Mouse (Mus musculus): Measurements from ENCODE around the gene Ccdc88b. TPM values are rescaled to one million over a fixed set of nuclear protein-coding genes. Genes with fewer than 3 reads are reported as not detected.

Ccdc88b gene
- polyA plus RNA-seq, 1 experiment from 2014 or later: 0.51 TPM

DNA sequence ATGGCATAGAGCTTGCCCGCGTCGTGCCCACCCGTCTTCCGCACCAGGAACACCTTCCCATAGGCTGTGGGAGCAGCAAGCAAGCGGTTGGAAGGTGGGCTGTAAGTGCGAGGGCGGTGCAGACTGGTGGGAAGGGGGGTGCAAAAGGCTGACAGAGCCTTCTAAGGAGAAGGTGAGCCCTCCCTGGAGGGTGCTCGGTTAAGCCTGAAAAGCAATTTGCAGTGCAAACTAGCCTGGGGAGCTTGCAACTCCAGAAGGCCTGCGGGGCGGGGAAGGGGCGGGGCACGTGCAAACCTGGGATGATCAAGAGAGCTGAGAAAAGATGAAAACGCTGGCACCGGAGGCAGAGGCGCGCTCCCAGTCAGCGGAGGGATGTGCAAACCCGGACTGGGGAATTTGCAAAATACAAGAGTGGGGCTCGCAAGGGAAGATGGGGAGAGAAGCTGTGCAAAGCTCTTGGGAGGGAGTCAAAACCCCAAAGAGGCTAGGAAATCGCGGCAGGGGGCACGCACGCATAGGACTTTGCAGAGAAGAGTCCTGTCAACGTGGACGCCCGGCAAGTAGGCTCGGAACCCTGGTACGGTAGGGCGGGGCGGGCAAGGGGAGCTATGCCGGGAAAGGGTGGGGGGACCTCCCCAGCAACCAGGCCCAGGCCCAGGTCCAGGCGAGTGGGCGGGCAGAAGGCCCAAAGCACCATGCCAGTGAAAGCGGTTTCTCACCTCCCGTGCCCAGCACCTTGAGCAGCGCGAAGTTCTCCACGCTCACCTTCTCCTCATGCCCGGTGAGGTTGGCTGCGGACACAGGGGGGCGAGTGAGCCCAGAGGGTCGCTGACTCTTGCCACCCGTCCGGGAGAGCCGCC, 18.2 kb downstream of the Ccdc88b start:
- Histone ChIP-seq H3K9me3 (no peaks in the 10 kb centered on the region), H3K27me3 (peaks cover 87% of the 10 kb centered on the region), H3K4me3 (replicated peaks) (peak overlapping the region; percentile 52), H3K27ac (no peak overlapping the region), H3K4me2 (replicated peaks) (peak overlapping the region; percentile 95), H3K36me3 (no peaks in the 10 kb centered on the region), H3K4me1 (replicated peaks) (peaks cover 21% of the 10 kb centered on the region), H3K9ac (replicated peaks) (peak overlapping the region; percentile 73)
- ATAC-seq: peak; percentile 47
- 1% methylated on average over 46 of the region's 46 CpGs for WGBS

DNA sequence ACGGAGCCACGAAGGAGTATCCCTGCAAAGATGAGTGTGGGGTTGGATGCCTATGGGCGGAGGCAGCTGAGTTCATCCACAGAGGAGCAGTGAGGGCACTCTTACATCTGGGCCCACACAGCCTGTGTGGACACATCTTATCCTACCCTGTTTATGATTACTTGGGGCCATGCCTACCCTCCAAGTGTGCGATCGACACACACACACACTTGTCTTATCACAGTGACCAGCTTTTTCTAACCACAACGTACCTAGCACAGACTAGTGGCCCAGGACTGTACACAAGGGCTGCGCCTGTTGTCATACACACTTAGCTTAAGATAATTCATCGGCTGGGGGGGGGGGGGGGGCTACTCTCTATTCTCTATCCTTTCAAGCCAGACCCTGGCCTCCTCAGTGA, 25.6 kb downstream of the Ccdc88b start:
- peaks cover 26% of the 10 kb centered on the region for H3K4me1 ChIP-seq (replicated peaks)
- no peak overlapping the region for H3K9ac ChIP-seq (replicated peaks)
- no peak overlapping the region for H3K27ac ChIP-seq
- H3K4me3 ChIP-seq (replicated peaks): no peak overlapping the region
- no peaks in the 10 kb centered on the region for H3K36me3 ChIP-seq
- no peak for ATAC-seq
- peaks cover 68% of the 10 kb centered on the region for H3K27me3 ChIP-seq
- 86% methylated on average over 8 of the region's 8 CpGs for WGBS
- H3K9me3 ChIP-seq: no peaks in the 10 kb centered on the region
- H3K4me2 ChIP-seq (replicated peaks): no peak overlapping the region

DNA sequence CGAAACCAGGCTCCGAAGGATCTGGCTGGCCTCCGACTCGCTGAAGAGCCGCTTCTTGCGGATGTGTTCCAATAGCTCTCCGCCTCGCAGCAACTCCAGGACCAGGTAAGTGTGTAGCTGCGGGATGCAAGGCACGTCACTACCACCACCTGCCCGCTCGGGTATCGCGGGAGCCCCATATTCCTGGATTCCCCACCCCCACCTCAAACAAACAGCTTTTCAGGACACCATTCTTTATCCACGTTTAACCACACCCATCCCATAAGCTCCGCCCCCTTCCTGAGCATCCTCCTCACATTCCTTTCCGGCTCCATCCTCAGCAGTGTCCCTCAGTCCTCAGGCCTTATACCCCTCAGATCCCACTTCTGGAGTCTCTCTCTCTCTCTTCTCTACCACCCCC, 26.7 kb downstream of the Ccdc88b start:
- ATAC-seq: peak; percentile 43
- Histone ChIP-seq H3K4me3 (replicated peaks) (peak overlapping the region; percentile 41), H3K4me2 (replicated peaks) (peak overlapping the region; percentile 59), H3K9ac (replicated peaks) (peak overlapping the region; percentile 60), H3K4me1 (replicated peaks) (peaks cover 26% of the 10 kb centered on the region), H3K27me3 (peaks cover 59% of the 10 kb centered on the region), H3K27ac (no peak overlapping the region), H3K36me3 (no peaks in the 10 kb centered on the region), H3K9me3 (no peaks in the 10 kb centered on the region)
- WGBS: 3% methylated on average over 17 of the region's 17 CpGs

DNA sequence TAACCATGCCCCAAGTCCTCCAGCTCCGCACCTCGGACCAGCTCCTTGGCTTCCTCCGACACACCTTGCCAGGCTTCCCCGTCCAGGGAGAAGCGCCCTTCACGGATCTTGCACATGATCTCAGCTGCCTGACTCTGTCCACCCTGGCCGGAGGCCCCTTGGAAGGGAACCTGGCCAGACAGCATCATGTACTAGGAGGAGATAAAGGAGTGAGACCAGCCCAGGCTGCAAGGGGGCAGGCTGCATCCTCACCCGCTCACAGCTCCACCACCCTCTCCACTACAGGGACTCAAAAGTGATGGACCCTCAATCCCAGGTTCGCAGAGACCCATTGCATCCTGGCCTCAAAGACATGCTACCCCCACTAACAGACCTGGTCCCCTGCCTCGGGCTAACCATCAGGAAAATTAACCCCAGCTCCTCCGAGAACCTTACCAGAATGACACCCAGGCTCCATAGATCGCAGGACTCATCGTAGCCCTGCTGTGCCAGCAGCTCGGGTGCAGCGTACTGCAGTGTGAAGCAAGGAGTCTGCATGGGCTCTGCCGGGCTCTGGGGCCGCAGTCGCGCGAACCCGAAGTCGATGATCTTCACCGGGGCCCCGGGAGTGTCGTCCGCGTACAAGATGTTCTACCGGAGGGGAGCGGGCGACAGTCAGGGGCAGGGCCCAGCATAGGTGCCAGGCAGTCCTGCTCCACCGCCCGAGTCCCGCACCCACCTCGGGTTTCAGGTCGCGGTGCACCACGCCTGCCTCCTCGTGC, 27.3 kb downstream of the Ccdc88b start:
- Histone ChIP-seq H3K9ac (replicated peaks) (peak overlapping the region; percentile 60), H3K36me3 (no peaks in the 10 kb centered on the region), H3K27ac (no peak overlapping the region), H3K4me1 (replicated peaks) (peaks cover 26% of the 10 kb centered on the region), H3K27me3 (peaks cover 57% of the 10 kb centered on the region), H3K4me3 (replicated peaks) (peak overlapping the region; percentile 41), H3K9me3 (no peaks in the 10 kb centered on the region), H3K4me2 (replicated peaks) (peak overlapping the region; percentile 59)
- peak; percentile 24; the same call in 1 of the 2 replicates for ATAC-seq
- WGBS: 3% methylated on average over 38 of the region's 38 CpGs

DNA sequence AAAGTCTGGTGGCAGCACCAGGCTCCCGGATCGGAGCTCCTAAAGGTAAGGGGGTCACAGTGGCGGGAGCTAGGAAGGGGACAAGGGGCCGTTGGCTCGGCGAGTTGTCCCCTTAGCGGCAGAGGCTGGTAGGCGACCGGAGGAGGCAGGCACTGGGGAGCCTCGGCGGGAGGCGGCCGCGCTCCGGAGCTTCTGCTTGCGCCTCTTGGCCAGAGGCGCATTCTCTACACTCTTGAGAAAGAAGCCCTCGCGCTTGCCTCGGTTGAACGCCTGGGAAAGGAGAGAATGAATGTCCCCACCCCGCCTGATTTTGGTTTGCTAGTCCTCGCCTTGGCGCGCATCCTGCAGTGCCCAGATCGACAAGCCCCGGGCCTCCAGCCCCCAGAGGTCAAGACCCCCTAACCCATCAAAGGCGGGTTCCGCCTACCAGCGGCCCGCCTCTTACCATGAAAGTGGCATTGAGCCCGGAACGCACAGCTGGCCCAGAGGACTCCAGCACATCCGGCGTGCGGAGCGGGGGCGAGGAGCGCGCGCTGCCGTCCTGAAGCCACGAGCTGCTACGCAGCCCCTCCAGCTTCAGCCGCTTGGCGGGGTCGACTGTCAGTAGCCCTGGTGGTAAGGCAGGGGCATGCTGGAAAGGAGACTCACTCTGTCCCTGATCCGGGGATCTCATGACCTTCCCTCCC, 28.0 kb downstream of the Ccdc88b start:
- H3K27ac ChIP-seq: no peak overlapping the region
- peak; percentile 43 for ATAC-seq
- WGBS: under 1% methylated on average over 48 of the region's 48 CpGs
- H3K4me1 ChIP-seq (replicated peaks): peaks cover 26% of the 10 kb centered on the region
- peak overlapping the region; percentile 41 for H3K4me3 ChIP-seq (replicated peaks)
- H3K4me2 ChIP-seq (replicated peaks): peak overlapping the region; percentile 59
- H3K36me3 ChIP-seq: no peaks in the 10 kb centered on the region
- no peaks in the 10 kb centered on the region for H3K9me3 ChIP-seq
- peak overlapping the region; percentile 60 for H3K9ac ChIP-seq (replicated peaks)
- peaks cover 52% of the 10 kb centered on the region for H3K27me3 ChIP-seq

DNA sequence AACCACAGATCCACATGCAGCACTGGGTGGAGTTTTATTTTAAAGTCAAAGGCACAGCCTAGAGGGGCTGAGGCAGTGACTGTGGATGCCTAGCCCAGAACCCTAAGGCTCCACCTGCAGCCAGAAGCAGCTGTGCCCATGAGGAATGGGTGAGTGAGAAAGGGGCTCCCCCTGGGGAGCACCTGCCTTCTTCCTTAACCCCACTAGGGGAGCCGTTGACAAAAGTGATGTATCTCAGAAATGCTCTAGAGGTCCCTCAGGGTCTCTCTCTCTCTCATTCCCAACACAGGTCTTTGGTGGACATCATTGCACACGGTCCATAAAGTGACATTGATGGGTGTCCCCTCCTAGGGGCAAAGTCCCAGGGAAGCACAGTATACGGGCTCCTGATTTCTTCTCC, 28.9 kb downstream of the Ccdc88b start:
- Histone ChIP-seq H3K9me3 (no peaks in the 10 kb centered on the region), H3K27ac (no peak overlapping the region), H3K4me2 (replicated peaks) (peak overlapping the region; percentile 59; the same call in 1 of the 2 replicates), H3K27me3 (peaks cover 52% of the 10 kb centered on the region), H3K4me3 (replicated peaks) (0 out of 2 replicates have a peak overlapping the region, but pooled peaks have one; percentile 41), H3K9ac (replicated peaks) (no peak overlapping the region), H3K36me3 (no peaks in the 10 kb centered on the region), H3K4me1 (replicated peaks) (peaks cover 26% of the 10 kb centered on the region)
- ATAC-seq: no peak
- WGBS: 11% methylated on average over 3 of the region's 3 CpGs

DNA sequence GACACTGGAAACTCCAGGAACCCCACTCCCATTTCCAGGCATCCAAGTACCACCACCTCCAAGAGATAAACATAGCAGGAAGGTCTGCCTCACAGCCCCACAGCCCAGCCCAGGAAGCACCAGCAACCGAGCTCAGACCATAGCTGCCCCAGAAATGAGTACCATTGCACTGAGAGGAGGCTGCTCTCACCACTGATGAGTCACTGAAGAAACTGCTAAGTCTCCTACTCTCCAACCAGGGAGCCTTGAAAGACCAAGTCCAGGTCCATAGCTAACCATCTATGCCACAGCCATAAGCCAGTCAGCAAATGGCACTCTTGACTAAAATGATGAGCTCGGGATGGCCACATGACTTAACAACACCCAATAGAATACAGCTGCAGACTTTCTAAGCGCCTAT, 31.4 kb downstream of the Ccdc88b start:
- ATAC-seq: no peak
- Histone ChIP-seq H3K4me1 (replicated peaks) (peaks cover 26% of the 10 kb centered on the region), H3K4me2 (replicated peaks) (no peak overlapping the region), H3K27me3 (peaks cover 39% of the 10 kb centered on the region), H3K4me3 (replicated peaks) (no peak overlapping the region), H3K36me3 (no peaks in the 10 kb centered on the region), H3K9ac (replicated peaks) (no peak overlapping the region), H3K9me3 (no peaks in the 10 kb centered on the region), H3K27ac (no peak overlapping the region)
- WGBS: 72% methylated on average over 3 of the region's 3 CpGs

DNA sequence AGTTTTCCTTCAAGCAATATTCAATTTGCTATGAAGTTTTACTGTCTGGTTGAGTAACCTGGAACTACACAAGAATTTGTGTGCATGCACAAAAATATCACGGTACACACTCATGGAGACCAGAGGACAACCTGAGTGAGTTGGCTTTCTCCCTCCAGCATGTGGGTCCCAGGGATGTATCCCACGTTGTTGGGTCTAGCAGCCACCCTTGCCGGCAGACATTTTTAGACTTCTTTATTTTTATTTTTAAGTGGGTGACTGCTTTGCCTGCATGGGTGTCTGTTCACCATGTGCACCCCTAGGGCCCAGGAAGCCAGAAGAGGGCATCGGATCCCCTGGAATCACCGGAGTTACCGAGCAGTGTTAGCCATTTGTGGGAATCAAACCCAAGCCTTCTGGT, 32.6 kb downstream of the Ccdc88b start:
- no peak overlapping the region for H3K4me2 ChIP-seq (replicated peaks)
- H3K4me1 ChIP-seq (replicated peaks): peaks cover 14% of the 10 kb centered on the region
- no peak overlapping the region for H3K27ac ChIP-seq
- H3K27me3 ChIP-seq: peaks cover 27% of the 10 kb centered on the region
- WGBS: 86% methylated on average over 6 of the region's 6 CpGs
- H3K9me3 ChIP-seq: no peaks in the 10 kb centered on the region
- H3K4me3 ChIP-seq (replicated peaks): no peak overlapping the region
- ATAC-seq: no peak
- no peak overlapping the region for H3K9ac ChIP-seq (replicated peaks)
- no peaks in the 10 kb centered on the region for H3K36me3 ChIP-seq

DNA sequence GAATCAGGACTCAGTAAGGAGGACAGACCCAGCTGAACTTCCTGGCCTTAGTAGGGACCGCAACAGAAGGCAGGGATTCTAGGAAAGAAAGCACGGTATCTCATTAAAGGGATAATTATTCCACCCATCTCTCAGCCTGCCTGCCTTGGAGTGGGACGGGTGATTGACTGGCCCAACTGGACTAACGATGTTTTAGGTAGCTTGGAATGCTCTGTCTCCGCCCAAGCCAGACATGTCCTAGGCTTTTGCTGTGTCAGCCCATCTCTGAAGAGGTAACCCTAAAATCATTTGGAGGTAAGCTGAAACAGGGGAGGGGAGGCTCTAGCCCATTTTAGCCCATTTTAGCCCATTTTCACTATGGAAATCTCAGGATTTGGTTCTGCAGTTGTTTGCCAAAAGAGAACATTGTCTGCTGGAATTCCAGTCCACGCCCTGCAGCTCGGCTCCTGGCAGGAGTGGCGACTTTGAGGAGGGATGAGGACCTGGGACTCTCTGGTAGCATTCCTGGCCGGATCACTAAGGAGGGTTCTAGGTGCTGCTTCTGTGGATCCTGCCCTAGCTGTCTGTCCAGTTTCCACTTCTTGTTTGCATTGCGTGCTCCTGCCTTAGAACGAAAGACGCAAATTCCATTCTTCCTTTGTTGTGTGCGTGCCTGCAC, 37.3 kb downstream of the Ccdc88b start:
- no peak for ATAC-seq
- H3K27ac ChIP-seq: no peak overlapping the region
- WGBS: 83% methylated on average over 13 of the region's 13 CpGs

DNA sequence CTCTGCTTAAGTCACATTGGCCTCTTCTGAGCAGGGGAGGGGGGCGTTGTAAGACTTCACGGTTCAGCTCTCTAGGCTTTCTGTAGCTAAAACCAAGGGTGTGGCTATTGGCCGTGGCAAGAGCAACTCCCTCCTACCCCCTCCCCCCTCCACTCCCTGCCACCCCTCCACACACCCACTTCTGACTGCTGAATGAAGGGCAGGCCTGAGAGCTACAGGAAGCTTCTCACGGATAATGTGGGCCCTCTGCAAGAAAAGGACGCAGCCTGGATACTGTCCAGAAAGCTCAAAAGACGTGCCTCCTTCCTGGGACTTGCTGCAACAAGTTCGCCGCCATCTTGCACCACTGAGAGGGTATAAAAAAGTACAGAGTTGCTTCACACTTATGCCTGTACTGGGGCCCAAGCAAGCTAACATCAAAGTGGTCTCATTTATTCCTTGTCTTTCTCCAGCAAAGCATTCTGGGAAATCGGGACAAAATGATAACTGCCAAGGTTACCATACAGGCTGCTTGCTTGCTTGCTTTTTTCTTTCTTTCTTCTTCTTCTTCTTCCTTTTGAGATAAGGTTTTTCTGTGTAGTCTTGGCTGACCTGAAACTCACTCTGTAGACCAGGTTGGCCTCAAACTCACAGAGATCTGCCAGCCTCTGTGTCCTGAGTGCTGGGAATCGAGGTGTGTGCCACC, 38.7 kb downstream of the Ccdc88b start:
- 43% methylated on average over 10 of the region's 10 CpGs for WGBS
- Histone ChIP-seq H3K27ac (no peak overlapping the region), H3K4me1 (replicated peaks) (peaks cover 5% of the 10 kb centered on the region; the same call in 1 of the 2 replicates), H3K36me3 (no peaks in the 10 kb centered on the region), H3K9me3 (no peaks in the 10 kb centered on the region; the same call in 1 of the 2 replicates), H3K27me3 (no peaks in the 10 kb centered on the region), H3K9ac (replicated peaks) (no peak overlapping the region), H3K4me2 (replicated peaks) (no peak overlapping the region), H3K4me3 (replicated peaks) (no peak overlapping the region)
- ATAC-seq: no peak

More for the DNA sequence above, 37.3 kb downstream of the Ccdc88b start:
- Histone ChIP-seq H3K27me3 (no peaks in the 10 kb centered on the region), H3K4me1 (replicated peaks) (peaks cover 5% of the 10 kb centered on the region; the same call in 1 of the 2 replicates), H3K4me2 (replicated peaks) (no peak overlapping the region), H3K36me3 (no peaks in the 10 kb centered on the region), H3K9ac (replicated peaks) (no peak overlapping the region), H3K9me3 (no peaks in the 10 kb centered on the region; the same call in 1 of the 2 replicates), H3K4me3 (replicated peaks) (no peak overlapping the region)

DNA sequence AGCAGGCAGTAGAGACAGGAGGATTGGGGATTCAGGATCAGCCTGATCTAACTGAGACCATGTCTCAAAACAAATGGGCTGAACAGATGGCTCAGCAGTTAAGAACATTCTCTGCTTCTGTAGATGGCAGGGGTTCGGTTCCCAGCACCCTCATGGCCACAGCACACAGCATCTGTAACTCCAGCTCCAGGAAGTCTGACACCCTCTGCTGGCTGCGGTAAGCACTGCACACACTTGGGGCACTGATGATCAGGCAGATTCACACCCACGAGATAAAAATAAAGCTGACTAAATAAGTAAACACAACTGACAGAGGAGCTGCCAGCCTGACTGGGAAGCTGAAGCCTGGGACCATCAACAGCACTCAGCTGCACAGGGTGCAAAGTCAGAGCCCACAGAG, 43.1 kb downstream of the Ccdc88b start:
- no peaks in the 10 kb centered on the region for H3K36me3 ChIP-seq
- no peak overlapping the region for H3K9ac ChIP-seq (replicated peaks)
- no peak for ATAC-seq

More for the DNA sequence above, 43.1 kb downstream of the Ccdc88b start:
- H3K9me3 ChIP-seq: no peaks in the 10 kb centered on the region; the same call in 1 of the 2 replicates
- no peak overlapping the region for H3K4me3 ChIP-seq (replicated peaks)
- WGBS: 97% methylated on average over 3 of the region's 3 CpGs
- H3K27me3 ChIP-seq: no peaks in the 10 kb centered on the region
- H3K27ac ChIP-seq: no peak overlapping the region
- peaks cover 5% of the 10 kb centered on the region; the same call in 1 of the 2 replicates for H3K4me1 ChIP-seq (replicated peaks)
- H3K4me2 ChIP-seq (replicated peaks): no peak overlapping the region
